Mouse (Mus musculus) G1E (cell line): ENCODE measurements around the gene Exoc1. TPM values are rescaled to one million over a fixed set of nuclear protein-coding genes. Genes with fewer than 3 reads are reported as not detected.

Experiments used
- ATAC-seq: 2 replicates; pipeline ENCODE4 v1.8.0; 2016; ENCODE audit warnings: mild to moderate bottlenecking; ENCODE audit not compliant: insufficient number of reproducible peaks, poor library complexity, low FRiP score, severe bottlenecking; ENCODE audit errors: extremely low read depth
- DNase-seq: peaks from one replicate; pipeline ENCODE4 v3.0.0; 2012; ENCODE audit warnings: low spot score
- H3K27me3 ChIP-seq: 2 replicates; pipeline ENCODE4 v1.6.1; 2012; ENCODE audit warnings: mild to moderate bottlenecking, low read length, inconsistent platforms; ENCODE audit not compliant: insufficient read depth
- H3K36me3 ChIP-seq: replicated peaks from 2 replicates; pipeline ENCODE3; 2012; ENCODE audit warnings: mild to moderate bottlenecking, inconsistent platforms
- H3K4me1 ChIP-seq: 2 replicates; pipeline ENCODE4 v1.6.1; 2012; ENCODE audit warnings: low read depth, low read length, inconsistent platforms, mixed read lengths; ENCODE audit not compliant: insufficient read depth
- H3K4me3 ChIP-seq: 2 replicates; pipeline ENCODE4 v1.5.1; 2012; ENCODE audit warnings: low read depth, mild to moderate bottlenecking, inconsistent platforms, low read length, moderate library complexity, mixed read lengths
- H3K9me3 ChIP-seq: replicated peaks from 2 replicates; pipeline ENCODE4 v1.6.1; 2012; ENCODE audit warnings: inconsistent platforms
- CTCF ChIP-seq: IDR thresholded peaks from 2 replicates; pipeline ENCODE4 v1.5.1; 2012; ENCODE audit warnings: low read depth, low read length, inconsistent platforms, mixed read lengths
- GATA1 ChIP-seq: IDR thresholded peaks from 2 replicates; pipeline ENCODE4 v1.6.1; 2012; ENCODE audit warnings: borderline replicate concordance, low read length, inconsistent platforms, mixed read lengths
- GATA2 ChIP-seq: IDR thresholded peaks from 2 replicates; pipeline ENCODE4 v1.6.1; 2012; ENCODE audit warnings: low read depth, low read length, inconsistent platforms, borderline replicate concordance
- POLR2AphosphoS5 ChIP-seq: IDR thresholded peaks from 2 replicates; pipeline ENCODE4 v1.6.1; 2012; ENCODE audit warnings: low read depth, low read length, inconsistent platforms; ENCODE audit not compliant: insufficient replicate concordance
- TAL1 ChIP-seq: conservative IDR thresholded peaks from 2 replicates; pipeline ENCODE4 v1.6.1; 2012; ENCODE audit warnings: low read depth, low read length, inconsistent platforms, mixed read lengths
- polyA plus RNA-seq: library from polyadenylated mRNA; stranded (reverse); fragments of >175 nt; gene quantifications from 2 replicates; pipeline ENCODE4 v1.2.3, GENCODE M21; 2012
- total RNA-seq, 2 experiments: library from RNA; stranded (forward) in 1 of 2; stranded (reverse) in 1 of 2; fragments of 200-1000 nt in 1 of 2; fragments of >200 nt in 1 of 2; fragmentation: Nextera tagmentation in 1 of 2; gene quantifications; 2 replicates each; pipeline ENCODE4 v1.2.3; 2014 to 2017

Gene Exoc1
- total RNA-seq (2014; fragmentation: Nextera tagmentation) (44.9 and 59.6 TPM in 2 replicates), total RNA-seq (2017) (72.3 and 73.8 TPM in 2 replicates), polyA plus RNA-seq (1.6 and 2.2 TPM in 2 replicates)

GRCm38 (mm10) chr5:76529040-76529703, at the start of gene Exoc1:
Exoc1 (plus strand) TSS chr5:76529311.
- no peak for TF ChIP-seq GATA1
- no peak for TF ChIP-seq POLR2AphosphoS5
- no peak for TF ChIP-seq TAL1
- no peak for TF ChIP-seq CTCF
- no peak for TF ChIP-seq GATA2
- peaks cover 25% of the 10 kb centered on the region for H3K36me3 ChIP-seq
- DNase-seq (peak; percentile 80), ATAC-seq (peak; percentile 99)
- H3K27me3 ChIP-seq: peaks cover 9% of the 10 kb centered on the region; the same call in 1 of the 2 replicates
- H3K9me3 ChIP-seq: no peaks in the 10 kb centered on the region
- peaks cover 33% of the 10 kb centered on the region for H3K4me1 ChIP-seq
- peak within 1 kb of the TSS; percentile 93 for H3K4me3 ChIP-seq

GRCm38 (mm10) chr5:76483811-76484210, 45.3 kb upstream of the Exoc1 start, which contains the start of gene Gm7271:
Gm7271 (plus strand) TSS chr5:76484040.
- peaks cover 32% of the 10 kb centered on the region for H3K27me3 ChIP-seq
- no peaks in the 10 kb centered on the region for H3K9me3 ChIP-seq
- no peaks in the 10 kb centered on the region for H3K4me1 ChIP-seq
- TF ChIP-seq GATA2: no peak
- TF ChIP-seq CTCF: no peak
- no peak for TF ChIP-seq GATA1
- TF ChIP-seq TAL1: no peak
- TF ChIP-seq POLR2AphosphoS5: no peak
- no peak within 1 kb of the TSS for H3K4me3 ChIP-seq
- H3K36me3 ChIP-seq: no peaks in the 10 kb centered on the region
- no peak for DNase-seq
- ATAC-seq: no peak

GRCm38 (mm10) chr5:76495126-76495525, 34.0 kb upstream of the Exoc1 start:
- H3K9me3 ChIP-seq: no peaks in the 10 kb centered on the region
- no peak for ATAC-seq
- TF ChIP-seq CTCF (no peak), POLR2AphosphoS5 (no peak), GATA2 (no peak), GATA1 (no peak), TAL1 (no peak)
- DNase-seq: no peak
- H3K27me3 ChIP-seq: no peaks in the 10 kb centered on the region
- H3K4me1 ChIP-seq: no peaks in the 10 kb centered on the region
- H3K36me3 ChIP-seq: no peaks in the 10 kb centered on the region
- H3K4me3 ChIP-seq: no peak overlapping the region

GRCm38 (mm10) chr5:76522446-76522845, 6.7 kb upstream of the Exoc1 start:
- DNase-seq (no peak), ATAC-seq (no peak)
- peaks cover 16% of the 10 kb centered on the region; the same call in 1 of the 2 replicates for H3K27me3 ChIP-seq
- no peak for TF ChIP-seq CTCF
- no peak for TF ChIP-seq POLR2AphosphoS5
- TF ChIP-seq TAL1: no peak
- TF ChIP-seq GATA2: no peak
- no peak for TF ChIP-seq GATA1
- H3K4me3 ChIP-seq: no peak overlapping the region
- no peaks in the 10 kb centered on the region for H3K36me3 ChIP-seq
- peaks cover 13% of the 10 kb centered on the region for H3K4me1 ChIP-seq
- no peaks in the 10 kb centered on the region for H3K9me3 ChIP-seq

GRCm38 (mm10) chr5:76524623-76525022, 4.5 kb upstream of the Exoc1 start:
- H3K4me3 ChIP-seq: no peak overlapping the region
- no peak for TF ChIP-seq CTCF
- no peak for TF ChIP-seq GATA1
- TF ChIP-seq GATA2: no peak
- no peak for TF ChIP-seq POLR2AphosphoS5
- TF ChIP-seq TAL1: no peak

GRCm38 (mm10) chr5:76525066-76525465, 4.0 kb upstream of the Exoc1 start:
- no peak for ATAC-seq
- no peaks in the 10 kb centered on the region for H3K36me3 ChIP-seq
- peaks cover 19% of the 10 kb centered on the region for H3K4me1 ChIP-seq
- DNase-seq: no peak
- H3K27me3 ChIP-seq: peaks cover 10% of the 10 kb centered on the region; the same call in 1 of the 2 replicates
- H3K4me3 ChIP-seq: no peak overlapping the region
- TF ChIP-seq GATA2 (no peak), TAL1 (no peak), POLR2AphosphoS5 (no peak), CTCF (no peak), GATA1 (no peak)
- no peaks in the 10 kb centered on the region for H3K9me3 ChIP-seq

More at GRCm38 (mm10) chr5:76524623-76525022, 4.5 kb upstream of the Exoc1 start:
- H3K9me3 ChIP-seq: no peaks in the 10 kb centered on the region
- no peaks in the 10 kb centered on the region for H3K36me3 ChIP-seq
- peaks cover 17% of the 10 kb centered on the region for H3K4me1 ChIP-seq
- peaks cover 10% of the 10 kb centered on the region; the same call in 1 of the 2 replicates for H3K27me3 ChIP-seq
- DNase-seq (no peak), ATAC-seq (no peak)
